Mouse (Mus musculus): ENCODE data around the gene Sfrp4. TPM values are rescaled to one million over a fixed set of nuclear protein-coding genes. Genes with fewer than 3 reads are reported as not detected.

The Sfrp4 gene
- polyA plus RNA-seq, 1 experiment = not detected

DNA sequence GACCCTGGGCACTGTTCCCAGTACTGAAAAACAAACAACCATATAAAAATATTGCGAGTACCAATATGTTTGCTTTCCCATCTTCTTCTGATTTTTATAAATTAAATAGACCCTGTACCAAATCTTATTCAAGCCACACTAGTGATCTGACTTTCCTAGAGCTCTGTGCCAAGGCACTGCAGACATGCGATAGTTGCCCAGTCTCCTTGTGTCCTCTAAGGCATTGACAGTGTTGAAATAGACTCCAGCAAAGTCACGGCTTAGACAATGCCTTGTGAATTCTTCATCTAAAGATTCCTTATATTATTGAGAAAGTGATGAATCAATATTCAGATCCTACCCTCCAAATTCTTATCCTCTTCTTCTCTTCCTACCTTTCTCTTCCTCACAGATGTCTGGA lies 51.1 kb downstream of the Sfrp4 start:
- Histone ChIP-seq H3K27me3 (ENCODE audit: control insufficient read depth, insufficient read depth, low read length) (no peaks in the 10 kb centered on the region), H3K4me3 (ENCODE audit: control insufficient read depth, low read depth, low read length) (no peak overlapping the region)
- TF ChIP-seq CTCF (IDR thresholded peaks at IDR 0.05; ENCODE audit: control insufficient read depth, insufficient read depth, insufficient replicate concordance, low read depth, low read length) (no peak), POLR2A (IDR thresholded peaks at IDR 0.05; ENCODE audit: control insufficient read depth, low read depth, low read length) (no peak)

GRCm38 (mm10) chr13:19674601-19675000 lies 51.7 kb downstream of the Sfrp4 start:
- Histone ChIP-seq H3K27ac (ENCODE audit: control insufficient read depth, insufficient read depth, low read depth, low read length) (no peak overlapping the region), H3K36me3 (ENCODE audit: control insufficient read depth, insufficient read depth, low read length) (no peaks in the 10 kb centered on the region), H3K4me1 (ENCODE audit: control insufficient read depth, insufficient read depth, low read length) (no peaks in the 10 kb centered on the region), H3K4me3 (ENCODE audit: control insufficient read depth, low read depth, low read length) (no peak overlapping the region), H3K27me3 (ENCODE audit: control insufficient read depth, insufficient read depth, low read length) (no peaks in the 10 kb centered on the region)
- TF ChIP-seq POLR2A (IDR thresholded peaks at IDR 0.05; ENCODE audit: control insufficient read depth, low read depth, low read length) = no peak
- TF ChIP-seq CTCF (IDR thresholded peaks at IDR 0.05; ENCODE audit: control insufficient read depth, insufficient read depth, insufficient replicate concordance, low read depth, low read length) = no peak

More for the DNA sequence above, 51.1 kb downstream of the Sfrp4 start:
- Histone ChIP-seq H3K4me1 (ENCODE audit: control insufficient read depth, insufficient read depth, low read length) (no peaks in the 10 kb centered on the region), H3K36me3 (ENCODE audit: control insufficient read depth, insufficient read depth, low read length) (no peaks in the 10 kb centered on the region), H3K27ac (ENCODE audit: control insufficient read depth, insufficient read depth, low read depth, low read length) (no peak overlapping the region)

Other genes starting within 250 kb of the Sfrp4 start
- gene Stard3nl, start 227.3 kb upstream of the Sfrp4 start, polyA plus RNA-seq (2012; rRNA removed) = 9.0 and 11.7 TPM in 2 replicates
- 0.41 and 0.56 TPM in 2 replicates for gene Epdr1, start 3.2 kb upstream of the Sfrp4 start, polyA plus RNA-seq (2012; rRNA removed)
- 42.4 and 47.5 TPM in 2 replicates for gene Nme8, start 74.7 kb downstream of the Sfrp4 start, polyA plus RNA-seq (2012; rRNA removed)
- gene Gpr141, start 201.2 kb downstream of the Sfrp4 start, polyA plus RNA-seq (2012; rRNA removed) = 0.02 and 0.24 TPM in 2 replicates

All from testis, adult 2 months (tissue).